Mouse (Mus musculus) testis, adult 2 months (tissue): ENCODE measurements around the gene Shank2. TPM values are rescaled to one million over a fixed set of nuclear protein-coding genes. Genes with fewer than 3 reads are reported as not detected.

ENCODE experiments used
- H3K27ac ChIP-seq: fragments of 200-500 bp; 2 replicates; pipeline ENCODE4 v1.5.1; 2012; ENCODE audit warnings: low read depth, low read length; ENCODE audit not compliant: control insufficient read depth, insufficient read depth
- H3K27me3 ChIP-seq: fragments of 200-500 bp; 2 replicates; pipeline ENCODE4 v1.6.1; 2012; ENCODE audit warnings: mild to moderate bottlenecking, low read length, moderate library complexity; ENCODE audit not compliant: control insufficient read depth, insufficient read depth
- H3K36me3 ChIP-seq: fragments of 200-500 bp; 2 replicates; pipeline ENCODE4 v1.6.1; 2012; ENCODE audit warnings: mild to moderate bottlenecking, low read length; ENCODE audit not compliant: control insufficient read depth, insufficient read depth
- H3K4me1 ChIP-seq: fragments of 200-500 bp; 2 replicates; pipeline ENCODE4 v1.6.1; 2012; ENCODE audit warnings: low read length; ENCODE audit not compliant: control insufficient read depth, insufficient read depth
- H3K4me3 ChIP-seq: fragments of 200-500 bp; 2 replicates; pipeline ENCODE4 v1.5.1; 2012; ENCODE audit warnings: low read depth, mild to moderate bottlenecking, low read length, moderate library complexity, mixed read lengths; ENCODE audit not compliant: control insufficient read depth
- CTCF ChIP-seq: fragments of 200-500 bp; IDR thresholded peaks from 2 replicates; pipeline ENCODE4 v1.5.1; 2012; ENCODE audit warnings: low read depth, mild to moderate bottlenecking, inconsistent platforms, low read length, moderate library complexity; ENCODE audit not compliant: control insufficient read depth, insufficient read depth, insufficient replicate concordance
- POLR2A ChIP-seq: fragments of 200-500 bp; IDR thresholded peaks from 2 replicates; pipeline ENCODE4 v1.6.1; 2012; ENCODE audit warnings: low read depth, mild to moderate bottlenecking, inconsistent platforms, low read length, moderate library complexity; ENCODE audit not compliant: control insufficient read depth
- polyA plus RNA-seq: library from polyadenylated mRNA; depleted of rRNA; stranded (reverse); fragments of >200 nt; gene quantifications from 2 replicates; pipeline ENCODE4 v1.2.3, GENCODE M21; 2012

Gene Shank2
- polyA plus RNA-seq, 1 experiment = 34.7 TPM

DNA sequence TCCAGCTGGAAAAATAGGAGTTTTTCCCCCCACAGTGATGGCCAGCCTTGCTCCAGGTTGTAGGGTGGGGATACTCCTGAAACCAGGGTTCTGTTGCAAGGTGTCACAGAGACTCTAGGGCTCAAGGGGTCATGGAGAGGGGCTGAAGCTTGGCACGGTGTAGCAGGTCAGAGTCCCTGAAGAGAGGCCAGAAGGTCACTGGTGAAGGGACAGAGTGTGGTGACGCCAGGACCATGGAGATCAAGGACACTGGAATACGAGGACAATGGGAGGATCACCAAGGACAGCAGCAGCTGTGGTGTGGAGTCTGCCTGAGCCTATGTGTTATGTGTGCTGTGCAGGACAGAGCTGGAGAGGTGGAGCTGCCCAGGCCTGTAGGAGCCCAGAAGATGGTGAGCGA is 6.4 kb downstream of the Shank2 start:
- no peak overlapping the region for H3K27ac ChIP-seq
- H3K27me3 ChIP-seq = no peaks in the 10 kb centered on the region
- no peak for TF ChIP-seq POLR2A
- TF ChIP-seq CTCF = no peak
- H3K4me1 ChIP-seq = no peaks in the 10 kb centered on the region
- H3K36me3 ChIP-seq = no peaks in the 10 kb centered on the region
- H3K4me3 ChIP-seq = no peak overlapping the region

DNA sequence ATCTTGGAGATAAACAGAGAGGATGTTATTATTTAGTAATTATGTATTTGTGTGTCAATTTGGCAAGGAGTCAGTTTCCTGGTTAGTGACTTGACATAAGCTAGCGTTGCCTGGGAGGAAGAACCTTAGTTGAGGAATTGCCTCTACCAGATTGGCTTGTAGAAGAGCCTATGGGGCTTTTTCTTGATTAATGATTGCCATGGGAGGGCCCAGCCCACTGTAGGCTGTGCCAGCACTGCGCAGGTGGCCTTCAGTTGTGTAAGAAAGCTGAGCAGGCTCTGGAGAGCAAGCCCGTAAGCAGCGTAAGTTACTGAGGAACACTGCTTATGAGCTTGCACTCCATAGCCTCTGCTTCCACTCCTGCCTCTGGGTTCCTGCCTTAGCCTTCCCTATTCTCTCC is 7.3 kb downstream of the Shank2 start:
- Histone ChIP-seq H3K4me3 (no peak overlapping the region), H3K27me3 (no peaks in the 10 kb centered on the region), H3K36me3 (no peaks in the 10 kb centered on the region), H3K27ac (no peak overlapping the region), H3K4me1 (no peaks in the 10 kb centered on the region)
- TF ChIP-seq POLR2A (no peak), CTCF (no peak)

DNA sequence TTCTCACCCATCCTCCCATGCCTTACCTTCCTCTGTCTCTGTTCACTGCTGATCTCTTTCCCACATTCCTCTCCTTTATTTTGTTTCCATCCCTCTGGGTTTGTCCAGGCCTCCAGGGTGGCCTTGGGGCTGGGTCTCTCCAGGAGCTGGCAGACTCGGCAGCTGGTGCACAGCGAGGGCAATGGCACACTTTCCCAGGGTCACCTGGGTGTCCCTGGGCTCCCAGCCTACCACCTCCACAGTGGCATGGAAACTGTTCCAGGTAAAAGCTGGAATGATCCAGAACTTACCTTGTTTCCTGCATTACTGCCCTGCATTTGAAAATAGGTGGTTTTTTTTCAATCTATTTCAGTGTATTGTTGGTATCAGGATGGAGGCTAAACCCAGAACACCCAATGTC is 12.8 kb downstream of the Shank2 start:
- H3K27ac ChIP-seq = no peak overlapping the region
- H3K4me1 ChIP-seq = no peaks in the 10 kb centered on the region
- no peak overlapping the region for H3K4me3 ChIP-seq
- H3K27me3 ChIP-seq = no peaks in the 10 kb centered on the region
- H3K36me3 ChIP-seq = no peaks in the 10 kb centered on the region
- TF ChIP-seq CTCF (no peak), POLR2A (no peak)

DNA sequence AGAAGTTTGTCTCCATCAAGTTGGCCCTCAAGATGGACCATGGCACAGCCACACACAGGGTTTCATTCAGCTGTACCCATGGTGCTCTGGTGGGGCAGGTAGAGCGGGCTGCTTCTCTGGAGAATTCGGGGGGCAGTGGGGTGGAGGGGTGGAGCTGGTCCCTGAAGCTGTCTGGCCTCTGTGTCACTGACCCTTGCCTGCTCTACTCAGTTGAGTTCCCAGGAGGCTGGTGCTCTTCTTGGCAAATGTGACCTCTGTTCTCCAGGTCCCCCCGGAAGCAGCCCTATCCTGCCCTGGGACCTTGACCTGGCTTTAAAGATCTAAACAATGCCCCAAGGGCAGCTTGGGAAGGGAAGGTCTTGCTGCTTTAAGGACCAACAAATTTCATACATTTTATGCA is 20.1 kb downstream of the Shank2 start:
- TF ChIP-seq CTCF (no peak), POLR2A (no peak)
- Histone ChIP-seq H3K27ac (no peak overlapping the region), H3K36me3 (no peaks in the 10 kb centered on the region), H3K4me3 (no peak overlapping the region), H3K4me1 (no peaks in the 10 kb centered on the region), H3K27me3 (no peaks in the 10 kb centered on the region)

DNA sequence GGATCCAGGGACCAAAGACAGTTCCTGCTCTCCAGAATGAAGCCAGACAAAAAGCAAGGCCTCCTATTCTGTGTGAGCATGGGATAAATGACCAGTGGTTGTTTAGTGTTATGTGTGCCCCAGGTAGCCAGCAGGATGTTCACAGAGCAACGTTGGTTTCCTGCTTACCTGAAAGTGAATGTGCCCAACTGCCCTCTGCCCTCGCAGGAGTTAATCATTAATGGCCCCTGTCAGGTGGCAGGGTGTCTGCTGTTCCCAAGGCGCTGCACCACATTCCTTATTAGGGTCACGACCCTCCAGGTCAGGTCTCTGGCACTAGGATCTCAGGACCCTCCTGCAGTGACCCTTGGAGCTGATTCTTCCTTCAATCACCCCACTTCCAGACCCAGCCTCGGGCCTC is 21.0 kb downstream of the Shank2 start:
- H3K27ac ChIP-seq = no peak overlapping the region
- no peaks in the 10 kb centered on the region for H3K36me3 ChIP-seq
- TF ChIP-seq POLR2A = no peak
- TF ChIP-seq CTCF = no peak
- no peaks in the 10 kb centered on the region for H3K27me3 ChIP-seq
- H3K4me3 ChIP-seq = no peak overlapping the region
- H3K4me1 ChIP-seq = no peaks in the 10 kb centered on the region

DNA sequence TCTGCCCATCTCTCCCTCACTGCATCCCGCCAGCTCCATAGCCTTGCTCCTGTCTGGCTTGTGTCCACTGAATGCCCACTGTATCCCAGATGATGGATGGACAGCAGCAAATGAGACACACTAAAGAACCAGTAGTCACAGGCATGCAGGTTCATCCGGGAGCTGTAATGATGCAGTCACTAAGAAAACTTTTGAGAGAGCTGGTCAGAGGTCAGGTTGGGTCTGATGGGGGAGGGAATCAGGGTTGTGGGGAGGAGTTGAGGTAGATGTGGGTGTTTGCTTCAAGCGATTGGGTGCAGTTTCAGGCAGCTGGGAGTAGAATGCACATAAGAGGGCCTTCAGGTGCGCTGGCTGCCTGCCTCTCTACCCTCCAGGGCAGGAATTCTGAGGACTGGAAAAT is 21.8 kb downstream of the Shank2 start:
- TF ChIP-seq CTCF (no peak), POLR2A (no peak)
- H3K36me3 ChIP-seq = no peaks in the 10 kb centered on the region
- H3K4me3 ChIP-seq = no peak overlapping the region
- H3K4me1 ChIP-seq = no peaks in the 10 kb centered on the region
- no peak overlapping the region for H3K27ac ChIP-seq
- H3K27me3 ChIP-seq = no peaks in the 10 kb centered on the region

DNA sequence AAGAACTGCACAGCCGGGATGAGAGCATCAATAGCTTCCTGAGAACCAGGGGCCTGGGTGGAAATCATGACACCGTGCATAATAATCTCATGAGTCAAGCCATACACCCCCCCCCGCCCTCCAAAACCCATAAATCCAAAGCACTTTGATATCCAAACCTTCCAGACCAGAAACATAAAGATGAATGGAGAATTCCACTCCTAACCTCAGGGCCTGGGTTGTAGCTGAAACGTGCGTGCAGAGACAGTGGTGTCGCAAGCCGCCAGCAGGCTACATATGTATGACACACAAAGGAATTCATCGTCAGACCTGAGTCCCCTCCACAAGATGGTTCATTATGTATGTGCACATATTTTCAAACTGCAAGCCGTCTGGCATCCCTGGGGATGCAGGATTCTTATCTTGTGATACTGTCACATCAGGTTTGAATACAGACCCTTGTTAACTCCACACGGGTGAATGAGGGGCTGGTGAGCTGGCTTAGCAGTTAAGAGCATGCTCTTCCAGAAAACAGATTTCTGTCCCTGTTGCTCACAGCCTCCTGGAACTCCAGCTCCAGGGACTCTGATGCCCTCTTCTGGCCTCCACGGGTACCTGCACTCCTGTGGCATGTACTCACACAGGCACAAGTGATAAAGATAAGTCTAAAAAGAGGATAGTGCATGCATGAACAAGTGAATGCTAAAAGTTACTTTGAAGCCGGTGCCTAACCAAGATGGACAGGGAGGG is 24.5 kb downstream of the Shank2 start:
- H3K27ac ChIP-seq = no peak overlapping the region
- no peaks in the 10 kb centered on the region for H3K36me3 ChIP-seq
- TF ChIP-seq CTCF (peak; percentile 24; the same call in 1 of the 2 replicates), POLR2A (no peak)
- no peaks in the 10 kb centered on the region for H3K4me1 ChIP-seq
- no peaks in the 10 kb centered on the region for H3K27me3 ChIP-seq
- no peak overlapping the region for H3K4me3 ChIP-seq
